Mouse (Mus musculus): Measurements from ENCODE around the gene Me3.

- TF ChIP-seq HCFC1 (IDR thresholded peaks at IDR 0.05; ENCODE audit: borderline replicate concordance, insufficient read depth, low read length): no peak
- no peak for TF ChIP-seq CHD2 (IDR thresholded peaks at IDR 0.05; ENCODE audit: low read depth, low read length)
- TF ChIP-seq ZNF384 (IDR thresholded peaks at IDR 0.05; ENCODE audit: low read depth, low read length): no peak
- TF ChIP-seq MAFK (IDR thresholded peaks at IDR 0.05; ENCODE audit: insufficient read depth, low read depth, low read length): no peak
These were observed 207.5 kb downstream of the Me3 start for GRCm38 (mm10) chr7:89839721-89840120.
